Mouse (Mus musculus) heart, postnatal 0 days (tissue): ENCODE results near the gene Scyl1. TPM values are rescaled to one million over a fixed set of nuclear protein-coding genes. Genes with fewer than 3 reads are reported as not detected.

ENCODE experiments used
- ATAC-seq: fragments of 200-750 bp; cut with Nextera tagmentation; 2 replicates; pipeline ENCODE4 v1.8.0; 2017; ENCODE audit warnings: low read depth, moderate number of reproducible peaks, moderate library complexity; ENCODE audit not compliant: insufficient read depth
- DNase-seq: peaks from one replicate; pipeline ENCODE4 v3.0.0-alpha.2; 2016; ENCODE audit warnings: low spot score
- H3K27ac ChIP-seq: fragments of 300-500 bp; sonication (generic); 2 replicates; pipeline ENCODE4 v1.5.1; 2014; ENCODE audit warnings: low read depth, mild to moderate bottlenecking
- H3K27me3 ChIP-seq: fragments of 300-500 bp; sonication (generic); 2 replicates; pipeline ENCODE4 v1.6.1; 2014; ENCODE audit warnings: low read length, mixed read lengths; ENCODE audit not compliant: control insufficient read depth, insufficient read depth
- H3K36me3 ChIP-seq: fragments of 300-500 bp; sonication (generic); replicated peaks from 2 replicates; pipeline ENCODE4 v1.6.1; 2014; ENCODE audit warnings: low read length, mixed read lengths; ENCODE audit not compliant: control insufficient read depth, insufficient read depth
- H3K4me1 ChIP-seq: fragments of 300-500 bp; sonication (generic); 2 replicates; pipeline ENCODE4 v1.6.1; 2014; ENCODE audit warnings: antibody characterized with exemption; ENCODE audit not compliant: control insufficient read depth, insufficient read depth
- H3K4me2 ChIP-seq: fragments of 300-500 bp; sonication (generic); 2 replicates; pipeline ENCODE4 v1.6.1; 2014; ENCODE audit warnings: low read depth, mild to moderate bottlenecking, low read length, moderate library complexity
- H3K4me3 ChIP-seq: fragments of 300-500 bp; sonication (generic); 2 replicates; pipeline ENCODE4 v1.5.1; 2014; ENCODE audit warnings: low read depth, low read length
- H3K9ac ChIP-seq: fragments of 300-500 bp; sonication (generic); replicated peaks from 2 replicates; pipeline ENCODE4 v1.6.1; 2014; ENCODE audit warnings: low read depth, low read length, mixed read lengths
- H3K9me3 ChIP-seq: fragments of 300-500 bp; sonication (generic); replicated peaks from 2 replicates; pipeline ENCODE4 v1.6.1; 2016; ENCODE audit warnings: low read length; ENCODE audit not compliant: control insufficient read depth
- CTCF ChIP-seq: IDR thresholded peaks from 2 replicates; pipeline ENCODE4 v1.5.1; 2016; ENCODE audit warnings: antibody characterized with exemption, control low read depth, low read depth
- EP300 ChIP-seq: IDR thresholded peaks from 2 replicates; pipeline ENCODE4 v1.6.1; 2016; ENCODE audit warnings: antibody characterized with exemption, low read depth
- WGBS: fragments of 180-500 bp; shearing (Covaris S2); extraction: QIAGEN DNeasy Blood & Tissue Kit; methylation state at CpG from one replicate; pipeline ENCODE4 v1.1.7; 2014; 5-methylcytosine and 5-hydroxymethylcytosine counted together
- polyA plus RNA-seq: library from polyadenylated mRNA; unstranded; fragments of >200 nt; fragmentation: Nextera tagmentation; extraction: Ambion mirVana; gene quantifications from 2 replicates; pipeline ENCODE4 v1.2.1, GENCODE M21; 2015
- total RNA-seq: library from RNA; depleted of rRNA; stranded (reverse); fragments of >200 nt; gene quantifications from 2 replicates; pipeline ENCODE4 v1.2.3, GENCODE M21; 2014; ENCODE audit warnings: low replicate concordance

Scyl1 gene
- total and polyA plus RNA-seq, 2 experiments from 2014 or later, result 47.1 to 82.4 TPM

DNA sequence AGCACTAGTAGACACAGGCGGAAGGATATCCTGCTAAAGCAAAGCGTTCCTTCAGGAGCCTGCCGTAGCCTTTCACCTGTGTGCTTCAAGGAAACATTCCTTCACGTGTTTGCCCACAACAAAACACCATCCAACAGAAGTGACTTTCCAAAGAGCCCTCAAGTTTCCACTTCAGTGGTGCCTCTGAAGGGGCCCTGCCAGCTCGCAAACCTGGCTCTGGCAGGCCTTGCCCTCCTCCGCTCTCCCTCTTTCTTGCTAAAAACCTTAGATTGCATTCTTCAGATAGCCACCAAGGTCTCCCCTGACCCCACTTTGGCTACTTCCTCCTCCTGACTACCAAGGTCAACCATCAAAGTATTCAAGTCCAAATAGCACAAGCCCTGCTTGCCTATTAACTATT is 10.3 kb upstream of the Scyl1 start:
- Histone ChIP-seq H3K9me3 (no peaks in the 10 kb centered on the region), H3K4me2 (no peak overlapping the region), H3K36me3 (no peaks in the 10 kb centered on the region), H3K27ac (no peak overlapping the region), H3K9ac (no peak overlapping the region), H3K4me3 (no peak overlapping the region), H3K27me3 (no peaks in the 10 kb centered on the region), H3K4me1 (no peaks in the 10 kb centered on the region)
- no peak for TF ChIP-seq CTCF
- TF ChIP-seq EP300, result no peak
- 81% methylated on average over 6 of the region's 6 CpGs for whole genome bisulfite sequencing
- ATAC-seq (no peak), DNase-seq (no peak)

DNA sequence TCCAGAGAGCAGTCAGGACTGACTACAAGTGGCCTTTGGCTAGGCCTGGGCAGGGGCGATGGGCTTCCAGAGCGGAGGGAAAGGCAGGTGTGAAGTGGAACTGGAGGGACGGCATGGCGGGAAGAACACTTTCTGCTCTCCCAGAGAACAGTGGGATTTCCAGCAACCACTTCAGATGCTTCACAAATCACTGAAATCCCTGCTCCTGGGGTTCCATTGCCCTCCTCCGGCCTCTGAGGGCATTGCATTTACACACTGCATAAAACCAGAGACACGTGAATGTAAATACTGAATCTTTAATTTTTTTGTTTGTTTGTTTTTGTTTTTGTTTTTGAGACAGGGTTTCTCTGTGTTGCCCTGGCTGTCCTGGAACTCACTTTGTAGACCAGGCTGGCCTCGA is 9.0 kb upstream of the Scyl1 start:
- no peaks in the 10 kb centered on the region for H3K4me1 ChIP-seq
- no peak overlapping the region for H3K4me2 ChIP-seq
- no peak overlapping the region for H3K27ac ChIP-seq
- no peak overlapping the region for H3K9ac ChIP-seq
- WGBS, result 51% methylated on average over 7 of the region's 7 CpGs
- peak; percentile 65; the same call in 1 of the 2 replicates for ATAC-seq
- TF ChIP-seq CTCF (peak; percentile 63), EP300 (no peak)
- DNase-seq, result peak; percentile 48
- H3K36me3 ChIP-seq, result no peaks in the 10 kb centered on the region
- H3K4me3 ChIP-seq, result no peak overlapping the region
- no peaks in the 10 kb centered on the region for H3K27me3 ChIP-seq
- no peaks in the 10 kb centered on the region for H3K9me3 ChIP-seq

DNA sequence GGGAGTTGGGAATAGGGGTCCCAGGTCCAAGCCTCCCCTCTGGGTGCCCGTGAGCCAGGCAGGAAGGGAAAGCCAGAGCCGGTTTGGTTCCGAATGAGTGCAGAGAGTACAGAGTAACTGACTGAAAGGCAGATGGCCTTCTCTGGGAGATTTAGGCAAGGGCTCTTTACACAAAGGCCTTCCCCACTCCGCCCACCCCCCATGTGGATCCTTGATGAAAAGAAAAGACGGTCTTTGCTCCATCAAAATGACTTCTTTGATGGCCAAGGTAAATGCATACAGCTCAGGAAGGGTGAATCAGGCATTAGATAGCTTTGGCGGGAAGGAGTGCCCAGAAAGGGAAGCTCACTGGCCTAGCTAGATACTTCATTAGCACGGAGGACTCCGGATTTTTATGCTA is 7.1 kb upstream of the Scyl1 start:
- no peak overlapping the region for H3K4me2 ChIP-seq
- H3K27me3 ChIP-seq, result no peaks in the 10 kb centered on the region
- no peak overlapping the region for H3K4me3 ChIP-seq
- H3K9me3 ChIP-seq, result no peaks in the 10 kb centered on the region
- ATAC-seq (no peak), DNase-seq (no peak)
- WGBS, result 67% methylated on average over 8 of the region's 8 CpGs
- TF ChIP-seq CTCF (no peak), EP300 (no peak)
- no peaks in the 10 kb centered on the region for H3K36me3 ChIP-seq
- no peak overlapping the region for H3K9ac ChIP-seq
- H3K27ac ChIP-seq, result no peak overlapping the region
- H3K4me1 ChIP-seq, result no peaks in the 10 kb centered on the region

DNA sequence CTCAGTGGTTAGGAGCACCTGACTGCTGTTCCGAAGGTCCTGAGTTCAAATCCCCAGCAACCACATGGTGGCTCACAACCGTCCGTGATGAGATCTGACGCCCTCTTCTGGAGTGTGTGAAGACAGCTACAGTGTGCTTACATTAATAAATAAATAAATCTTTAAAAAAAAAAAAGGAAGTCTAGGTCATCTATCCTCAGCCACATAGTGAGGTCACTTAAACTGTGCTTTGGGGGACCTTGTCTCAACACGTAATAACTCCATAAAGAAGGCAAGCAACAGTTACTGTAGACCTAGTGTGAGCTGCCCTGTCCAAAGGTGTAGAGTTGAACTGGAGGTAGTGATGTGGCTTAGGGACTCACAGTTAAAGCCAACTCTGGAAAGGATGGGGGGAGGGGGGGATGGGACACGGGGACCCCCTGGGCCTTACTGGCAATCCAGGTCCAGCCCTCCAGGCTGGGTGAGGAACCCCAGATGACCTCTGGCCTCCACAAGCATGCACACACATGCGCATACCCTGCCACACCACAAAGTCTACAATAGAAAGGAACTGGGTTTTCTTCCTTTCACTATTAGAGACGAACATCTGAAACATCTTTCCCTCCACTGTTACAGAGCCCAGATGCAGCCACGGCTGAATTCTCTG is 6.3 kb upstream of the Scyl1 start:
- H3K4me2 ChIP-seq, result no peak overlapping the region
- H3K9ac ChIP-seq, result no peak overlapping the region
- no peak for DNase-seq
- H3K4me3 ChIP-seq, result no peak overlapping the region
- no peak for ATAC-seq
- no peaks in the 10 kb centered on the region for H3K27me3 ChIP-seq
- no peak for TF ChIP-seq CTCF
- TF ChIP-seq EP300, result no peak
- no peaks in the 10 kb centered on the region for H3K9me3 ChIP-seq
- no peaks in the 10 kb centered on the region for H3K4me1 ChIP-seq
- WGBS, result 77% methylated on average over 9 of the region's 9 CpGs
- no peak overlapping the region for H3K27ac ChIP-seq
- H3K36me3 ChIP-seq, result no peaks in the 10 kb centered on the region

DNA sequence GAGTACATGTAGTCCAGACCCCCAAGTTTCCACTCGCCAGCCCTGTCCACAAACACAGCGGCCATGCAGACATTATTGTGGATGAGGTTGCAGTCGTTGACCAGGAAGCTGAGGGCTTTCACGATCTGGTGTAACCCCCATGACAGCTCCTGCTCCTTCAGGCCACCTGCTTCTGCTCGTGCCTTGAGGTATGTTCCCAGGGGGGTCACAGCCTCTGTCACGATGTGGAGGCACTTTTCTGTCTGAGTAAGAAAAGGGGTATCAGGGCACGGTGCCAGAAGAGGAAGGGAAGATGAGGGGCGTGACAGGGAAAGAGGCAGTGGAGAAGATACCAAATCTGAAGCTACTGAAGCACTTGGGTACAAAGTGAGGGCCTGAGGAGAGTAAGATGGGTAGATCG is 908 bp downstream of the Scyl1 start:
- H3K27ac ChIP-seq, result peak overlapping the region; percentile 84
- no peaks in the 10 kb centered on the region for H3K9me3 ChIP-seq
- peak overlapping the region; percentile 72 for H3K9ac ChIP-seq
- no peaks in the 10 kb centered on the region for H3K27me3 ChIP-seq
- no peak for DNase-seq
- H3K4me2 ChIP-seq, result peak overlapping the region; percentile 89
- H3K36me3 ChIP-seq, result peaks cover 40% of the 10 kb centered on the region
- 34% methylated on average over 9 of the region's 9 CpGs for WGBS
- TF ChIP-seq EP300, result no peak
- no peak for TF ChIP-seq CTCF
- H3K4me3 ChIP-seq, result peak overlapping the region; percentile 73
- no peak for ATAC-seq
- H3K4me1 ChIP-seq, result peaks cover 11% of the 10 kb centered on the region

DNA sequence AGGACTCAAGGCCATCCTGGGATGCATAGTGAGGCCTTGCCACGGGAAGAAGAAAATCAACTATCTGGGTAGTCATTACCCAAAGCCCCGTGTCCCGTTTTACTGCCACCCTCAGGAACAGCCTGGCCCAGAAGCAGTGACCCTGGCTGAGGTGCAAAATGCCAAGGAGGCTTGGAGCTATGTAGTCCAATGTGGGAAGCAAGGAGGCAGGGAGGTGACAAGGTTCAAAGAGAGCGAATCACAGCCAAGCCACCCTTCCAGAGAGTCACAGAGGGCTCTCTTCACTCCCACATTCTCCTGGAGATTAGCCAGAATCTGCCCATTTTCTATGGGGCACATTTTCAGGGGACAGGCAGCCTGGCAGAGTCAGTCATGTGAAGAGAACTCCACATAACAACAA is 3.9 kb downstream of the Scyl1 start:
- Histone ChIP-seq H3K4me2 (no peak overlapping the region), H3K27ac (no peak overlapping the region), H3K36me3 (peaks cover 68% of the 10 kb centered on the region), H3K4me1 (peaks cover 11% of the 10 kb centered on the region), H3K9ac (no peak overlapping the region), H3K27me3 (no peaks in the 10 kb centered on the region), H3K4me3 (no peak overlapping the region), H3K9me3 (no peaks in the 10 kb centered on the region)
- no peak for TF ChIP-seq CTCF
- no peak for TF ChIP-seq EP300
- no peak for DNase-seq
- ATAC-seq, result no peak
- 86% methylated on average over 4 of the region's 4 CpGs for WGBS
